Mouse (Mus musculus) layer of hippocampus, postnatal 36 days (tissue): ENCODE measurements around the gene Itgav. TPM values are rescaled to one million over a fixed set of nuclear protein-coding genes. Genes with fewer than 3 reads are reported as not detected.

Experiments used
- DNase-seq, 2 experiments: peaks; one replicate each; pipeline ENCODE4 v3.0.0; 2022
- total RNA-seq, 2 experiments: library from RNA; stranded (reverse); gene quantifications; 2 replicates each; pipeline ENCODE4 v1.2.3; 2021

The Itgav gene
- total RNA-seq, 2 experiments from 2014 or later = 58.6 to 60.5 TPM

DNA sequence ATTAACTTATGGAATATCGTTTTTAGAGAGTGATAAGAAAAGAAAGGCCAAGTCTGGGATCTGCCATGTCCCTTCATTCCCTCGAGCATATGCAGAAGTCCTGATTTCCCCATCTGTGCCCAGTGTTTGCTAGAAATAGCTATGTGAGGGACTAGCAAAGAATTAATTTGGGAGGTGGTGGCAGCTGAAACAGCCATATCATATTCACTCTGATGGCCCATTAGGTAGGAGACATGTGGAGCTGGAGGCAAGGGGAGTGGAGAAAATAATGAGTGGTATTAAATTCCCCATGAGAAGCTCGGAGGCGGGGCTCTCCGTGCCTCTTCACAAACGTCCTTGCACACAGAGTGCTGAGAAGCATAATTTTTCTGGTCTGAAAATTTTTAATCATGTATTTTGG lies 92.0 kb downstream of the Itgav start:
- no peak for DNase-seq

DNA sequence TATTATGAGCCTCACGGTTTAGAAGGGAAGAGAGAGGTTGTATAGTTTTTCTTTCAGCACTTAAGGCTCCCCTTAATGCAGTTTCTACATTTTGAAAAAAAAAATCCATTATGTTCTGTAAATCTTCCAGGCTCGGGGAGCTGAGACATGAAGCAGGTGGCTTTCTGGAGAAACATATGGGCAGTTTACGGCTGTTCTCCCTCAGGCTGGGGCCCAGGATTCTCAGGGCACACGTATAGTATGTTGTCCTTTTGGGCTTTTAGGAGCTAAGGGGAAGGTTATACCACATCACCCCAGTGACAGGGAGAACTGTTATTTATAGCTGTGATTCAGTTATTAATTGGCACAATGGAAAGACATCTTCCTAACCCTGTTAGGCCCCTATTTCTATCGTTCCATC lies 101.0 kb downstream of the Itgav start:
- DNase-seq = no peak

DNA sequence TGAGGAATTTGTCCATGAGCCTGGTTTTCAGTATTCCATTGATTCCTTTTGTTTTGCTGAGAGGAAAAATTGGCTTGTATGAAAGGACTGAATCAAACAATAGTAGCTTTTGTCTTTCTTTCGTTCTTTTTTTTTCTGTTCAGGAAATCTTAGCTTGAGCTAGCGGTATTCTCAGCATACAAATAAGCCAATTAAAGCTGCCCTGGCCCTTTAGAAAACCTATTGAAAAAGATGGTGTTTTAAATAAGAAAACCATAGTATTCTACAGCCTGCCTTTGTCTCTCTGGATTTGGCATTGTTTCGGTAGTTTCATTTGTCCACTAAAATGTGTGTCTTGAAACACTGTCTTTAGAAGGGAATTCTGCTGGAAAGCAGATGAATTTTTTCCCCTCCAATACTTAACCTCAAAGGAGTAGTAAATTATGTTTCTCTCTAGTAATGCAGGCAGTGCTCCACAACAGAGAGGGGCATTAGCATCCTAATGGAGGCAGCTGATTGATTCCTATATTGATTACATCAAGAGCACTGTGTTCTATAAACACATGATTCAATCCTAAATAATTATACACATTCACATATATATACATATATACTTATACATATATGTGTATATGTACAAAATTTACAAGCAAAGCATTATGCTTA lies 104.8 kb downstream of the Itgav start:
- DNase-seq = no peak

DNA sequence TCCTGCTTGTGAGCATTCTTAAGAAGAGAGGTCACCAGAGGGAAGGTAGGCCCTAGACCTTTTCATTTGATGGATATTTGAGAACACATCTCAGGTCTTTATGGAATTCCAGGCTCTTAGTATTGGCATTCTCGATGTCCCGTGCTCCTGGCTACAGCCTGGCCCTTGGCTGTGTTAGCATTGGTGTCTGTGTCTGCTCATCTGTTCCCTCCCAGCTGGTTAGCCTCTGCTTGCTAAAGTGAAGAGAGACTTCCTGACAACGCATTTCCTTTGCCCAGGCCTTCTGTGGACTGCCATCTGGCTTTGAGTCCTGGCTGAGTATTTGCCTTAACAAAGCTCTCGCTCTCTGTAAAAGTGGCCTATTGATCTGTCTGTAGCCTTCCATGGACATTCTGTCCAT lies 108.7 kb downstream of the Itgav start:
- DNase-seq = peak in 1 of 2 experiments; percentile 28

DNA sequence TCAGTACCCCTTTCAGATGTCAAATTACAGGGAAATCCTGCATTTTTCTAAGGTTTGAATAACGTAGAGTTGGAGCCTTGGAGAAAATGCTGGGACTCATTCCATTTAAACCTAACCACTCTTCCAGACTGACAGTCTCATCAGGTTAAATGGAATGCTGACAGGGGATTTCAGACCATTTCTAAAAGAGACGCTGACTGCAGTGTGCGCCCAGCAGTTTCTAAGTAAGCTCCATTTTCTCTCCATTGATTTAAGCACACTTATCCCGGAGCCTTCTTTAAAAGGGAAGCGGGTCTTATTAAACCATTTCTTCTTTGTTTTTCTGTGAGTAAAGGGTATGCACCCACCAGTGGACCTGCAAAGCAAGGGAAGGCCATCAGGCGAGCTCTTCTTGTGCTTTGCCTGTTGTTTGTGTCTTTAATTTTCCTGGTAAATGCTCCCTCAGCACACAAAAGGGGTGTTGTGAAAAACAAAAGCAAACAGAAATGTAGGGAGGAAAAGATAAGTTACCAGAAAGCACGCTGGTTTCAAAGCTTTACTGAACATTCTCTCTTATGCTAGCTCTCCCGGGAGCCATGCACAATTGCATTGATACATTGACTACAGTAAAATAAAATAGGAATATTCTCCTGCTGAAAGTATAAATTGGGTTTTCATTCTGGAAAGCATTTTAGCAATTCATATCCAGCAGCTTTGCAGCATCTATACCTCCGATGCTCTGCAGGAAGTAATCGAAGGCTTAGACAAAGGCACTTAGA lies 111.3 kb downstream of the Itgav start:
- DNase-seq = no peak

DNA sequence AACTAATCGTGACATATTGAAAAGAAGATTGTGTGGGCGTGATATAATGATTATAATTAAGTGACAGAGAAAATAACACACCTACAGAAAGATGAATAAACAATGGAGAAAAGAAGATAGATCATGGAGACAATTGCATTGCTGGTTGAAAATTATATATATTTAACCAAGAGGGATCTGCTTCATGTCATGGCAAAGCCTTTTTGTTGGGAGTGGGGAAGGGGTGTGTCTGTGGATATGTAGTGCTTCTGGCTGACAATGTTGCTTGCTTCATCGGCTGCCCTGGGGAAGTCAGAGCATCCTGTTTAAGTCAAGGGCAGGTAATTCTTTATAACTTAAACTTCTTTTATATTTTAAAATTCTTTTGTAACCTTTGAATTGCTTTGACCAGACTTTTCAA lies 124.3 kb downstream of the Itgav start:
- DNase-seq = no peak

DNA sequence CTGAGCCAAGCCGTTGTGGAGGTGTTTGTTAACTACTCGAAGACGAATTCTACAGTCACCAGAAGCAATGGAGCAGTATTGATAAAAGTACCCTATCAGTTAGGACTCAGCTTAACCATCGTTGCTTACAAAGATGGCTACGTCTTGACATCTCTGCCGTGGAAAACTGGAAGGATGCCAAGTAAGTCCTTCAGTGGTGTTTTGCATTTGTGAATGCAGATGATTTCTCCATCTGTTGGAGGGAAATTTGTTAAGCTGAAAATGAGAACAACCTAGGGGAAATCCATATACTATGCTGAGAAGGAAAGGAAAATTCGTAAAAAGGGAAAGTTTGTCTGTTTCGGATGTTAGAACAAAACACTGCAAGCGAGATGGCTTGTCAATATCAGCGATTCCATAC lies 129.2 kb downstream of the Itgav start:
- no peak for DNase-seq

DNA sequence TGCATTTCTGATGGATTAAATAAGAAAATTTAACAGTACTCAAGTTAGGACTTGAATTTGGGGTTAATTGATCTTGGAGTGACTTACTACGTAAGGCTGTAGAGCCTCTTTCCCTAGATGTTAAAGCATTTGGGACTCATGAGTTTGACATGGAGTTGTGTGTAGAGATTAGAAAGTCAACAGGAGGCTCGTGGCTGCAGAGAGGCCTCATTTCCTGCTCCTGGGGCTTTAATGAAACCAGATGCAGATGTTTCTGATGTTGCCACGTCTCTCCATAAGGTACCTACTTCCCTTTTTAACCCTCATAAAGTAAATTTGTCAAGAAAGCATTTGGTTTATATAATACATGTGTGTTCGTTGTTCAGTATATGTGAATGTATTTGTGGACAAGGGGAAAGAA lies 132.0 kb downstream of the Itgav start:
- DNase-seq = no peak

Other genes starting within 250 kb of the Itgav start
- 100 to 1,000 TPM; 134 to 141 TPM for gene Zc3h15, start 80.0 kb upstream of the Itgav start, total RNA-seq
- 100 to 1,000 TPM; 191 to 210 TPM for gene Fam171b, start 88.2 kb downstream of the Itgav start, total RNA-seq
- under 1 TPM in 1 of 2 experiments, not detected in 1; 0.27 TPM for gene Zswim2, start 216.8 kb downstream of the Itgav start, total RNA-seq
- 1 to 10 TPM; 1.7 TPM for gene Gm13698, start 231.3 kb downstream of the Itgav start, total RNA-seq
- 1 to 10 TPM; 1.7 TPM for gene Gm13693, start 237.1 kb downstream of the Itgav start, total RNA-seq
- gene Gm13695, start 242.9 kb downstream of the Itgav start, total RNA-seq = 1 to 10 TPM in 1 of 2 experiments, not detected in 1; 1.7 TPM
- 1 to 10 TPM; 1.7 TPM for gene Gm13696, start 248.7 kb downstream of the Itgav start, total RNA-seq